Mouse (Mus musculus) thymus, postnatal 0 days (tissue): ENCODE measurements around the gene Mrpl49. TPM values are rescaled to one million over a fixed set of nuclear protein-coding genes. Genes with fewer than 3 reads are reported as not detected.

ENCODE experiments used
- DNase-seq: peaks from one replicate; pipeline ENCODE4 v3.0.0-alpha.2; 2015; ENCODE audit warnings: low spot score
- polyA plus RNA-seq: library from polyadenylated mRNA; unstranded; fragments of >200 nt; fragmentation: Nextera tagmentation; extraction: Ambion mirVana; gene quantifications from 2 replicates; pipeline ENCODE4 v1.2.1, GENCODE M21; 2015

Gene Mrpl49
- polyA plus RNA-seq, 1 experiment from 2014 or later: 65.2 TPM

- DNase-seq: no peak
Measured at GRCm38 (mm10) chr19:6037695-6038094, 19.9 kb downstream of the Mrpl49 start.

- no peak for DNase-seq
Measured at GRCm38 (mm10) chr19:6035966-6036585, 21.5 kb downstream of the Mrpl49 start.

- no peak for DNase-seq
Measured at GRCm38 (mm10) chr19:6030520-6031280, 26.9 kb downstream of the Mrpl49 start.

GRCm38 (mm10) chr19:6029426-6029825, 28.2 kb downstream of the Mrpl49 start:
- no peak for DNase-seq

- DNase-seq: no peak
Measured at GRCm38 (mm10) chr19:6028991-6029390, 28.6 kb downstream of the Mrpl49 start.

GRCm38 (mm10) chr19:6023930-6024329, 33.7 kb downstream of the Mrpl49 start:
- DNase-seq: no peak

GRCm38 (mm10) chr19:6023059-6023458, 34.5 kb downstream of the Mrpl49 start:
- DNase-seq: no peak

GRCm38 (mm10) chr19:6020276-6020675, 37.3 kb downstream of the Mrpl49 start:
- no peak for DNase-seq

- peak; percentile 87 for DNase-seq
Measured at GRCm38 (mm10) chr19:6018142-6019089, 39.2 kb downstream of the Mrpl49 start.

- DNase-seq: peak; percentile 34
Measured at GRCm38 (mm10) chr19:6016532-6016931, 41.1 kb downstream of the Mrpl49 start.

GRCm38 (mm10) chr19:6015511-6016315, 41.9 kb downstream of the Mrpl49 start, which contains the start of gene Capn1:
TSS of gene Capn1 (minus strand) at chr19:6015897.
- peak; percentile 80 for DNase-seq

GRCm38 (mm10) chr19:6014991-6015510, 42.5 kb downstream of the Mrpl49 start:
- DNase-seq: peak; percentile 60

GRCm38 (mm10) chr19:6013691-6014090, 43.9 kb downstream of the Mrpl49 start:
- DNase-seq: no peak

- no peak for DNase-seq
Measured at GRCm38 (mm10) chr19:6009137-6009536, 48.4 kb downstream of the Mrpl49 start.

- DNase-seq: no peak
Measured at GRCm38 (mm10) chr19:6007013-6007412, 50.6 kb downstream of the Mrpl49 start.

GRCm38 (mm10) chr19:6005541-6005940, 52.0 kb downstream of the Mrpl49 start:
- DNase-seq: no peak
